Mouse (Mus musculus) forebrain, postnatal 0 days (tissue): ENCODE measurements around the gene Nppa. TPM values are rescaled to one million over a fixed set of nuclear protein-coding genes. Genes with fewer than 3 reads are reported as not detected.

Source experiments
- ATAC-seq: fragments of 200-750 bp; cut with Nextera tagmentation; 2 replicates; pipeline ENCODE4 v1.8.0; 2017; ENCODE audit warnings: mild to moderate bottlenecking, moderate library complexity
- DNase-seq: peaks from one replicate; pipeline ENCODE4 v3.0.0-alpha.2; 2015
- H3K27ac ChIP-seq: fragments of 300-500 bp; sonication (generic); 2 replicates; pipeline ENCODE4 v1.5.1; 2014; ENCODE audit warnings: low read depth, mild to moderate bottlenecking, antibody characterized with exemption, low read length, moderate library complexity, mixed read lengths
- H3K27me3 ChIP-seq: fragments of 300-500 bp; sonication (generic); 2 replicates; pipeline ENCODE4 v1.6.1; 2014; ENCODE audit warnings: mild to moderate bottlenecking, low read length, mixed read lengths; ENCODE audit not compliant: insufficient read depth
- H3K36me3 ChIP-seq: fragments of 300-500 bp; sonication (generic); 2 replicates; pipeline ENCODE4 v1.6.1; 2014; ENCODE audit warnings: mild to moderate bottlenecking, moderate library complexity; ENCODE audit not compliant: insufficient read depth
- H3K4me1 ChIP-seq: fragments of 300-500 bp; sonication (generic); 2 replicates; pipeline ENCODE4 v1.6.1; 2014; ENCODE audit warnings: antibody characterized with exemption; ENCODE audit not compliant: insufficient read depth
- H3K4me2 ChIP-seq: fragments of 300-500 bp; sonication (generic); 2 replicates; pipeline ENCODE4 v1.6.1; 2014; ENCODE audit warnings: low read depth, mild to moderate bottlenecking, moderate library complexity
- H3K4me3 ChIP-seq: fragments of 300-500 bp; sonication (generic); 2 replicates; pipeline ENCODE4 v1.5.1; 2014; ENCODE audit warnings: low read depth, low read length, mixed read lengths
- H3K9ac ChIP-seq: fragments of 300-500 bp; sonication (generic); 2 replicates; pipeline ENCODE4 v1.6.1; 2014; ENCODE audit warnings: mild to moderate bottlenecking
- H3K9me3 ChIP-seq: fragments of 300-500 bp; sonication (generic); 2 replicates; pipeline ENCODE4 v1.6.1; 2016; ENCODE audit warnings: low read length
- CTCF ChIP-seq: sonication (generic); IDR thresholded peaks from 2 replicates; pipeline ENCODE4 v1.5.1; 2016; ENCODE audit warnings: antibody characterized with exemption, control low read depth, low read depth
- WGBS: fragments of 180-500 bp; shearing (Covaris S2); extraction: QIAGEN DNeasy Blood & Tissue Kit; methylation state at CpG from one replicate; pipeline ENCODE4 v1.1.7; 2014; 5-methylcytosine and 5-hydroxymethylcytosine counted together
- polyA plus RNA-seq: library from polyadenylated mRNA; unstranded; fragments of >200 nt; fragmentation: Nextera tagmentation; extraction: Ambion mirVana; gene quantifications from 2 replicates; pipeline ENCODE4 v1.2.1, GENCODE M21; 2015
- total RNA-seq: library from RNA; depleted of rRNA; stranded (reverse); fragments of >200 nt; gene quantifications from 2 replicates; pipeline ENCODE4 v1.2.3, GENCODE M21; 2014

Gene Nppa
- total and polyA plus RNA-seq, 2 experiments from 2014 or later: 2.2 TPM; not detected in 1

- DNase-seq (no peak), ATAC-seq (no peak)
- Histone ChIP-seq H3K36me3 (no peaks in the 10 kb centered on the region), H3K9me3 (no peaks in the 10 kb centered on the region), H3K4me1 (no peaks in the 10 kb centered on the region), H3K9ac (no peak overlapping the region), H3K27ac (no peak overlapping the region), H3K4me2 (no peak overlapping the region), H3K27me3 (no peaks in the 10 kb centered on the region), H3K4me3 (no peak overlapping the region)
- 89% methylated on average over 2 of the region's 2 CpGs for WGBS
- TF ChIP-seq CTCF: no peak
Measured at GRCm38 (mm10) chr4:147968816-147969215, 31.7 kb upstream of the Nppa start.

DNA sequence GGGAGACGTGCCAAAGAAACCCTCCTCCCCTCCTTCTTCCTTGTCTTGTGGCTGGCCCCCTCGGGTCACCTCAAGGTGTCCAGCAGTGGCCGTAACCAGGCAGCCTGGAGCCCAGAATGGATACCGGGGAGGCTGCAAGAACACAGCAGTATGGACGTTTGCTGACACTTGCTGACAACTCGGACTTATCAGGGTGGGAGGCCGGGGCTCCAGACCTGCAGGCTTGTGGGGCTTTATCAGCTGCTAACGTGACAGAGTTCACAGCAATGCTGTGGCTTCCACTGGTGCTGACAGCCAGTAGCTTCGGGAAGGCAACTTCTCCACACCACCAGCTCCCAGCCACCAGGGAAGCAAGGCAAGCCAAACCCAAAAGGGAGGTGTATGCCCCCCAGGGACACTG is 31.2 kb upstream of the Nppa start:
- ATAC-seq (no peak), DNase-seq (no peak)
- Histone ChIP-seq H3K36me3 (no peaks in the 10 kb centered on the region), H3K9ac (no peak overlapping the region), H3K4me3 (no peak overlapping the region), H3K4me1 (no peaks in the 10 kb centered on the region), H3K27me3 (no peaks in the 10 kb centered on the region), H3K9me3 (no peaks in the 10 kb centered on the region), H3K27ac (no peak overlapping the region), H3K4me2 (no peak overlapping the region)
- TF ChIP-seq CTCF: no peak
- 65% methylated on average over 9 of the region's 9 CpGs for WGBS

DNA sequence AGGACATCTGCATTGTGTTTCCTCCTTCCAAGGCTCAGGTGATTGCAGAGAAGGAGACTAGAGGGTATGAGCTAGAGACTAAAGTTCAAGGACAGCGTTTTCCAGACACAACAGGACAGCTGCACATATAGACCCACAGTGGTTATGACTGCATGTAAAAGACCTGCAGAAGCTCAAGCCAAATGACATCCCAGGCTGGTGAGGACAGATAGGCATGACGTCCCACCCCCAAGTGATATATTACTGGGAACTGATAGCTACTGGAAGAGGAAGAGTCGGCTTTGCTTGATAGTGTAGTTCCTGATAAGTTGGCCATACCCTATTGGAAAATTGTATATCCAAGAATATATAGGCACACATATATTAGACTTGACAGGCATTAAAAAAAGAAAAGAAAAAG is 24.3 kb upstream of the Nppa start:
- Histone ChIP-seq H3K27ac (no peak overlapping the region), H3K4me2 (no peak overlapping the region), H3K4me1 (no peaks in the 10 kb centered on the region), H3K9me3 (no peaks in the 10 kb centered on the region), H3K27me3 (no peaks in the 10 kb centered on the region), H3K36me3 (no peaks in the 10 kb centered on the region), H3K9ac (no peak overlapping the region), H3K4me3 (no peak overlapping the region)
- 90% methylated on average over 3 of the region's 3 CpGs for WGBS
- TF ChIP-seq CTCF: no peak
- ATAC-seq (no peak), DNase-seq (no peak)

GRCm38 (mm10) chr4:147977726-147978125 is 22.8 kb upstream of the Nppa start:
- Histone ChIP-seq H3K27me3 (no peaks in the 10 kb centered on the region), H3K27ac (no peak overlapping the region), H3K36me3 (no peaks in the 10 kb centered on the region), H3K9me3 (no peaks in the 10 kb centered on the region), H3K4me2 (no peak overlapping the region), H3K9ac (no peak overlapping the region), H3K4me3 (no peak overlapping the region), H3K4me1 (no peaks in the 10 kb centered on the region)
- no peak for ATAC-seq
- no peak for DNase-seq
- no peak for TF ChIP-seq CTCF
- 85% methylated on average over 4 of the region's 4 CpGs for WGBS

- TF ChIP-seq CTCF: no peak
Measured at GRCm38 (mm10) chr4:147978391-147978790, 22.1 kb upstream of the Nppa start.

GRCm38 (mm10) chr4:147979441-147979860 is 21.1 kb upstream of the Nppa start:
- WGBS: 52% methylated on average over 7 of the region's 7 CpGs
- DNase-seq (no peak), ATAC-seq (no peak)
- no peak for TF ChIP-seq CTCF
- Histone ChIP-seq H3K4me1 (no peaks in the 10 kb centered on the region), H3K4me3 (no peak overlapping the region), H3K27me3 (no peaks in the 10 kb centered on the region), H3K9ac (no peak overlapping the region), H3K27ac (no peak overlapping the region), H3K36me3 (no peaks in the 10 kb centered on the region), H3K4me2 (no peak overlapping the region), H3K9me3 (no peaks in the 10 kb centered on the region)

More at GRCm38 (mm10) chr4:147978391-147978790, 22.1 kb upstream of the Nppa start:
- DNase-seq (no peak), ATAC-seq (no peak)
- no peaks in the 10 kb centered on the region for H3K36me3 ChIP-seq
- no peaks in the 10 kb centered on the region for H3K9me3 ChIP-seq
- no peak overlapping the region for H3K9ac ChIP-seq
- H3K27ac ChIP-seq: no peak overlapping the region
- 93% methylated on average over 6 of the region's 6 CpGs for WGBS
- H3K4me1 ChIP-seq: no peaks in the 10 kb centered on the region
- H3K4me3 ChIP-seq: no peak overlapping the region
- H3K27me3 ChIP-seq: no peaks in the 10 kb centered on the region
- no peak overlapping the region for H3K4me2 ChIP-seq

DNA sequence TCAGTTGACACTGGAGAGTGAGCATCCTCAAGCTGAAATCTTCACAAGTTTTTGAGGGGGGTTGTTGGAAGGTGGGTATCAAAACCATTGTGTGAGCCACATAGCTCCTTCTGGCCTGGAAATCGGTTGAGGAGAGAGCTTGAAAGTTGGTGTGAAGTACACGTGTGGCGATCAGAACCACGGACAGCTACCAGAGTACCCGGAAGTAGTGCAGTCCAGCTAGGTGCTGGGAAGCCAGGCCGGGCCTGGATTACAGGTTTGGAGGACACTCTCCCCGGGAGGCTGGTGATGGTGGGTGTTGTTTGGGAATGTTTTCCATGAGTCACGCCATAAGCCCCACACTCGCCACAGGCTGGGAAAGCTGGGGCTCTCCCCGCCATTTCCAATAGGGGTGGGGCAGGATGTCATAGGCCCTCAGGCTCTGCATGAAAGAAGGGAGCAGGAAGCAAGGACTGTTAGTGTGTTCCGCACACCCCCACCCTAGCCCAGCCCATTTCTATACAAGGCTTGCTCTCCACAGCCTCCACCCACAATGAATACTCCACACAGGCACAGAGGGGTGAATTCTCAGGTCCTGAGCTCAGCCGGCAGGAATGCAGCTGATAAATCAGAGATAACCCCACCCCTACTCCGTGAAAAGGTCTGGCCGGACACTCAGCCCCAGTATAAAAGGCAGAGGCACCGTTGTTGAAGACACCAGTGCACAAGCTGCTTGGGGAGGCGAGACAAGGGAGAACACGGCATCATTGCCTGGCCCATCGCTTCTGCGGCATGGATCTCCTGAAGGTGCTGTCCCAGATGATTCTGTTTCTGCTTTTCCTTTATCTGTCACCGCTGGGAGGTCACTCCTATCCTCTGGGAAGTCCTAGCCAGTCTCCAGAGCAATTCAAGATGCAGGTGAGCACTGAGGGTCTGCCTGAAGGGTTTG is 15.1 kb upstream of the Nppa start, which contains the start of gene Nppb:
TSS of gene Nppb (plus strand) at position 584 of the 928 bp plus-strand sequence.
- DNase-seq: no peak
- Histone ChIP-seq H3K9me3 (no peaks in the 10 kb centered on the region), H3K36me3 (no peaks in the 10 kb centered on the region), H3K4me1 (no peaks in the 10 kb centered on the region), H3K4me2 (no peak within 1 kb of the TSS), H3K27me3 (no peaks in the 10 kb centered on the region), H3K4me3 (no peak within 1 kb of the TSS), H3K9ac (no peak within 1 kb of the TSS), H3K27ac (no peak within 1 kb of the TSS)
- WGBS: 39% methylated on average over 20 of the region's 20 CpGs
- no peak; the same call in 1 of the 2 replicates for ATAC-seq
- no peak for TF ChIP-seq CTCF
